In genomic region chr2:118113808-118114524, GRCm38 (mm10) we compare ENCODE assay signal across 8 mouse cellular contexts. TPM values are rescaled to one million over a fixed set of nuclear protein-coding genes. Genes with fewer than 3 reads are reported as not detected.
DNase-seq lines count a peak whose midpoint lies in the region; ATAC-seq and TF ChIP-seq lines count a peak whose summit lies in the region.

No protein-coding gene starts in this region.

- intact Hi-C loops in gastrocnemius, adult 2 months (cut with DNase I) = no loop called here

- peak; percentile 29 for DNase-seq in gastrocnemius, adult 2 months
- DNase-seq in gastrocnemius, adult 18-20 months (ENCODE audit: low spot score) = no peak
- peak; percentile 36 for DNase-seq in Muller cell, postnatal 12 days (ENCODE audit: inconsistent ontology term)
- peak; percentile 43 to 77 for DNase-seq in kidney, postnatal 36 days
- no peak for DNase-seq in retina, postnatal 1 day

- H3K36me3 ChIP-seq in heart, embryonic 15.5 days = peaks cover 2% of the 10 kb centered on the region
- no peaks in the 10 kb centered on the region for H3K36me3 ChIP-seq in neural tube, embryonic 12.5 days

- H3K9ac ChIP-seq in heart, embryonic 15.5 days = no peak overlapping the region
- H3K9ac ChIP-seq in neural tube, embryonic 12.5 days = no peak overlapping the region

- WGBS in heart, embryonic 15.5 days = 47% methylated on average over 8 of the region's 8 CpGs
- 53% methylated on average over 8 of the region's 8 CpGs for WGBS in neural tube, embryonic 12.5 days

- H3K4me2 ChIP-seq in heart, embryonic 15.5 days = peak overlapping the region; percentile 95
- H3K4me2 ChIP-seq in neural tube, embryonic 12.5 days (replicated peaks) = peak overlapping the region; percentile 27

- no peak overlapping the region for H3K27ac ChIP-seq in gastrocnemius, adult 2 months
- H3K27ac ChIP-seq in heart, embryonic 15.5 days = no peak overlapping the region
- no peak overlapping the region for H3K27ac ChIP-seq in neural tube, embryonic 12.5 days

- H3K4me1 ChIP-seq in heart, embryonic 15.5 days (replicated peaks) = peaks cover 26% of the 10 kb centered on the region
- peaks cover 15% of the 10 kb centered on the region for H3K4me1 ChIP-seq in neural tube, embryonic 12.5 days

- no peaks in the 10 kb centered on the region for H3K27me3 ChIP-seq in heart, embryonic 15.5 days
- peaks cover 22% of the 10 kb centered on the region for H3K27me3 ChIP-seq in neural tube, embryonic 12.5 days (replicated peaks)

- no peak for ATAC-seq in heart, embryonic 15.5 days (replicated peaks; ENCODE audit: insufficient number of reproducible peaks, insufficient read depth, low FRiP score, low read depth)
- ATAC-seq in neural tube, embryonic 12.5 days (ENCODE audit: low FRiP score, low read depth) = no peak
- no peak for ATAC-seq in erythroid progenitor cell, adult 5-6 weeks (replicated peaks; ENCODE audit: low FRiP score, poor library complexity, severe bottlenecking)

- peak overlapping the region; percentile 78 for H3K4me3 ChIP-seq in gastrocnemius, adult 2 months
- H3K4me3 ChIP-seq in heart, embryonic 15.5 days = peak overlapping the region; percentile 64
- no peak overlapping the region for H3K4me3 ChIP-seq in neural tube, embryonic 12.5 days

- H3K9me3 ChIP-seq in heart, embryonic 15.5 days (replicated peaks) = no peaks in the 10 kb centered on the region
- H3K9me3 ChIP-seq in neural tube, embryonic 12.5 days = no peaks in the 10 kb centered on the region

- TF ChIP-seq CTCF in gastrocnemius, adult 2 months (IDR thresholded peaks at IDR 0.05) = peak; percentile 24; the same call in 1 of the 2 replicates

RNA-seq across cellular contexts. Expression of gene Thbs1, which starts 2.3 kb away (rescaled TPM):
- total RNA-seq in gastrocnemius, adult 2 months (2021) = 10 to 100 TPM in 1 of 2 experiments, 1 to 10 TPM in 1; 6.1 to 19.3 TPM
- 10 to 100 TPM in 1 of 2 experiments, 1 to 10 TPM in 1; 6.1 to 29.1 TPM for total RNA-seq in gastrocnemius, adult 18-20 months (2021)
- 32.2 and 37.7 TPM in 2 replicates for polyA plus RNA-seq in heart, embryonic 15.5 days (2015; fragmentation: Nextera tagmentation; extraction: Ambion mirVana)
- polyA plus RNA-seq in neural tube, embryonic 12.5 days (2016; fragmentation: Nextera tagmentation; extraction: Ambion mirVana) = 15.8 and 17.5 TPM in 2 replicates
- total RNA-seq in erythroid progenitor cell, adult 5-6 weeks (2015; ENCODE audit: low replicate concordance) = 5.8 and 12.6 TPM in 2 replicates
- total RNA-seq in erythroid progenitor cell, adult 5-6 weeks (2017; ENCODE audit: low replicate concordance) = 2.7 and 5.1 TPM in 2 replicates

Comparison
In these comparisons a context has a peak if more than half of its experiments do, and no peak if none do; other contexts are left out.
1. DNase-seq: peak in gastrocnemius, adult 2 months (single experiment), Muller cell, postnatal 12 days (single experiment) and kidney, postnatal 36 days (2 of 2); none in gastrocnemius, adult 18-20 months (single experiment) and retina, postnatal 1 day (single experiment).